Mouse (Mus musculus) thymus, postnatal 14 days (tissue): ENCODE measurements around the gene Insc.

Experiments used
- DNase-seq: peaks from one replicate; pipeline ENCODE4 v3.0.0; 2021

Gene Insc

GRCm38 (mm10) chr7:114765273-114765672 is 21.8 kb downstream of the Insc start:
- DNase-seq = no peak

DNA sequence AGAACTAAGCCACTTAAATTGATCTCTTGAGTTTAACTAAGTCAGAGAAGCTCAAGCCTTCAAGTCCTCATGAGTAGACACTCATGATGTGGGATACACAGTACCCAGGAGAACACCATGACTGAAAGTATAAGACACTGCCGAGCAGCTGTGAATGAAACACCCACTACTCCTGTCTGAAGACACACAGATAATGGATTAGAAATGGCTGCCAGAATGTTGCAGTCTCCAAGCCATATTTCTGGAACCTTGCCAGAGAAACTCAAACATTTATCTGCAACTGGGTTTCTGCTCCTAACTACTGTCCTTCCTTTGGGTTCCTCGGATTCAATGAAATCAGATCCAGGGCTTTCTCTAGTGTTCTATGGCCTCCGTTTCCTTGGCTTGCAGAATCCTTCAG is 23.0 kb downstream of the Insc start:
- DNase-seq = no peak

DNA sequence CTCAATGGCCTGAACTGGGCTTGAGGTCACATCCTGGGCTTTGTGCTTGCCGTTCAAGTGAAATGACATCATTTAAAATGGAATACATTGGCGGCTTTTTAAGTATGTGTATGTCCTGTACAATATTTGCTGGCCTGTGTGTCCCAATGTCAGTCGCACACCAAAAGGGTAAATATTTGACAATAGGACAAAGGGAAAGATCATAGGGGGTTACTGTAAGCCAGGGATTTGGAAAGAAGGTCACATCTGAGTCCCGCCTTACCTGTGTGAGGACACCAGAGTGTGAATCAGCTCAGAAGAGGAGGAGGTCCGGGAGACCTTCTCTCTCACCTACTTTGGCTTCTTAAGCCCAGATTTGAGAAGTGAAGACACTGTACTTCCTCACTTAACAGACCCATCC is 25.0 kb downstream of the Insc start:
- no peak for DNase-seq

DNA sequence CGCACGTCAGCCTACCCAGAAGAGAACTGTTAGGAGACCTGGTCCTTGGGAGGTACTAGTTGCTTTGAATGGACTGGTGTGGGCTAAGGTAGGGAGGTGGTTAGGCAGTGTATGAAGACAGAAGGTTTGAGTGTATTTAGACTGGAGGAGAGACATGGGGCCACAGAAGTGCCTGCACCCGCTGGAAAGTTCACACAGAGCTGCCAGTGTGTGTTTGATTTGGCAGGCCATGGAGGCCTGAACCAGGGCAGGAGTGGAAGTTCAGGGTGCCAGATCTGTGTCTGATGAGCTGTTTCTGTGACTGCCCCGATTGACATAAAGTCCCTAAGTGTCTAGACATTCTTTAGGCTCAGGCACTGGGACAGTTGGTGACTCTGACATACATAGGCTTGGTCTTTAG is 25.5 kb downstream of the Insc start:
- no peak for DNase-seq

- DNase-seq = no peak
Measured at GRCm38 (mm10) chr7:114770586-114770985, 27.1 kb downstream of the Insc start.

DNA sequence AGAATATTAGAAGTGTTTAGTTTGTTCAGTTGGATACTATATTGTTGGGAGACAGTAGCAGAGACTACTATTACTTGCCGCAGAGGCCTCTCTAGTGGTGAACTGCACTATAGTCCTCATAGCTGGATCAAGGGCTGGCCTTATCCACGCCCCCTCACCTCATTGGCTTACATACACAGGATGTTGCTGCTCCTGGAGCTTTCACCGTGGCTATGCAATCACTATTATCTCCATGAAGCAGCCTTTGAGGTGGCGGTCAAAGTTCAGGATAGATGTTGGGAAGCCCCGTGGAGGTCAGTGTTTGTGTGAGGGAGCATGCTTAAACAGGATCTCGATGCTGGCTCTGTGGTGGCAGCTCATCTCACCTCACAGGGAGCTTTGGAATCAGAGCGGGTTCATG is 28.3 kb downstream of the Insc start:
- no peak for DNase-seq

DNA sequence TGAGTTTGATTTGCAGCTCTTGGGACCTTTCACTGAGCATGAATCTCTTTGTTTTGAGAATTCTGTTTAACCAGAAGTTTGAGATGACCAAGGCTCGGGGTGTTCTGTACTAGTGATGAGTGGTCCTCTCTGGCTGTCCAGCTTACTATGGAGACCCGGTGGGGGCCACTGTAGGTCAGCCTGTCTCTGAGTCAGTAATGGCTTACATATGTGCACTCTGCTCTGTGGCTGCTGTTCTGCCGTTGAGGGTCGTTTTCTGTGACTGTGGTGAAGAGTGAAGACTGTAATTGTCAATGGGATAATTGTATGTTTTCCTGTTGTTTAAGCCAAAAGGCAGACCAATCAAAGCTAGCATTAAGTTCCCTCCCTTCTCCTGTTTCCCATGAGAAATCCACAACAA is 30.3 kb downstream of the Insc start:
- no peak for DNase-seq

- DNase-seq = no peak
Measured at GRCm38 (mm10) chr7:114775856-114776255, 32.4 kb downstream of the Insc start.

GRCm38 (mm10) chr7:114778156-114778770 is 34.8 kb downstream of the Insc start:
- DNase-seq = no peak

DNA sequence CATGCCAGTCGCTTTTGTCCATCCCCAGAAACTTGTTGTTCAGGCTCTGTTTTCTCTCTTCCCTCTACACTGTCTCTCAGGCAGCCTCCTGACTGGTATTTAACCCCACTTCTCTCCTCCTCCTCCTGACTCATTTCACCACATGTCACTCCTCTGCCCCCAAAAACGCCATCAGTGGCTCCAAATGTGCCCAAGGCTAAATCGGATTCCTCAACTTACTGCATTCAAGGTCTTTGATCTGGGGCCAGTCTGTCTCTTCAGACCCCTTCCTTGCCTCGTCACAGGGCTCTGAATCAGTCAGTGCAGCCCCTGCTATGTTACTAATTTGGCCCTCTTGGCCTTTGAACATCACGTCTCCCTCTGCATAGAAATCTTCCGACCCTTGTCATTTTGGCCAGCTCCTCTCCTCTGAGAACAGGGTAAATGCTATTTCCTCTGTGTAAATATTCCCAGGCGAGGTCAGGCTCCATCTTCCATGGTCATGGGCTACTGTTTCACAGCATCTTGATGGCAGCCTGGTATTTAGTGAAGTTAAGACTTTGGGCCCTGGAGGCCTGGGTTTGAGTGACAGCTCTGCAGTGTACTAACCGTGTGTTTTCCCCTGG is 35.7 kb downstream of the Insc start:
- no peak for DNase-seq

DNA sequence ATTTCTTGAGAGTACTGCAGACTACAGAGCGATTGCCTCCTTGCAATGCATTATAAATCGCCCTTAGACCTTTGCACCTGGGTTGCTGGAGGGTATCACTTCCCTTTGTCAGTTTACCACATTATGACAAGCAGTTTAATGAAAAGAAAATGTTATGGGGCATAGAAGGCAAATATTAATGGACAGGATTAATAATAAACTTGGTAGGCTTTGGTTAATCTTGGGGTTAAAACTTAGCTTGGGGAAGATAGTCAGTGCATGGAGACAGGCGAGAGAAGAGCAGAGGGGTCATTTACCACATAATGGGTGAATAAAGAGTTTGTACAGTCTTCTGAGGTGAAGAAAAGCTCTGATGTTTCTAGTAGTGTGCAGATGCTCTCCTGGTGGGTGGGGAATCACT is 39.8 kb downstream of the Insc start:
- no peak for DNase-seq

GRCm38 (mm10) chr7:114791087-114791486 is 47.6 kb downstream of the Insc start:
- no peak for DNase-seq

GRCm38 (mm10) chr7:114792026-114792425 is 48.5 kb downstream of the Insc start:
- DNase-seq = no peak

GRCm38 (mm10) chr7:114794400-114794799 is 50.9 kb downstream of the Insc start:
- no peak for DNase-seq

DNA sequence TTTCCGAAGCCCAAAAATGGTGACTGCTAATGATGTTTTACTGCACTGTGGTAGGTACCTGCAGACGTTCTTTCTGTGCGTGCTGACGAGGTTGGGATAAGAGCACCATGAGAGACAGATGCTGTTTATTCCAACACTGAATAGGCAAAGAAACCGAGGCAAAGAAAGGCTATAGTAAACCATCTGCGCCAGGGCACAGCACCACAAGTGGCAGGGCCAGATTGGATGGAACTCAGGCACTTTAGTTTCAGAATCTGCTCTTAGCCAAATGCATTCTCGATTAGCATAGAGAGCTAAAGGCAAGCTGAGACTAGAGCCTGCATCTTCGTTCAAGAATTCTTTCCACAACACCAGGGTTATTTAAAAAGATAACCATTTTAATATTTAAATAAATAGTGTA is 59.1 kb downstream of the Insc start:
- no peak for DNase-seq

DNA sequence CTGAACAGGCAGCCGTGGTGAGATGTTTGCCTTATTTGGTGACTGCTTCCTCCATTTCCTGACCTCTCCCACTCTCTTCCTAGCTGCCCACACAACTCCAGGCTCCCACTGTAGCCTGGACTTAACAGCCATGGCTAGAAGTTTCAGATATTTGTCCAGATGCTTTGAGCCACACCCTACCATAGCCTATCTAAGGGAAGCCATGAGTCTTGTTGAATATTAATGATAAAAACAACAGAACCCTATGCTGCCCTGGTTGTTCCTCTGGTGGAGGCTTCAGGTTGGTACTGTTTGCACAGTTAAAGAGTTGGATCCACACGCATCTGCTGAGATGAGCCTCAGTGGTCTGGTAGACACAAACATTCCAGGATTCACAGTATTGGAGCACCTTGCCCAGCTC is 61.8 kb downstream of the Insc start:
- DNase-seq = no peak

- no peak for DNase-seq
Measured at GRCm38 (mm10) chr7:114807343-114807742, 63.8 kb downstream of the Insc start.

DNA sequence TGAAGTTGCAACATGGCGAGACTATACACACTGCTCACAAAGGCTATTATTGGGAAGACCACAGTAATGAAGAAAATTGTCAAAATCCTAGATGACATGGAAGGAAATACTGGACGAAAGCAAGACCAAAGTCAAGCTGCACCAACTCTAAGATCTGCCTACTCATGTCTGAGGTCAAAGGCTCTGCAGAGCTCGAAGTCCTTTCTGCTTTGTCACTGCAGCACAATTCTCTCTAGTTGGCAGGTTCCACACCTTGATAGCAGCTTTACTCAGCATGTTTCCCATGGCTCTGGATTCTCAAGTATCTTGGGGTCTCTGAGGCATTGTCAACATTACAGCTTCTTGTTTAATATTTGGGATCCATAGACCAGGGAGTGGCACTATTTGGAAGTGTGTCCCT is 64.8 kb downstream of the Insc start:
- DNase-seq = no peak

- DNase-seq = peak; percentile 82
Measured at GRCm38 (mm10) chr7:114817291-114817806, 73.9 kb downstream of the Insc start.

- DNase-seq = no peak
Measured at GRCm38 (mm10) chr7:114817879-114818278, 74.4 kb downstream of the Insc start.

GRCm38 (mm10) chr7:114818351-114818750 is 74.9 kb downstream of the Insc start:
- DNase-seq = no peak

DNA sequence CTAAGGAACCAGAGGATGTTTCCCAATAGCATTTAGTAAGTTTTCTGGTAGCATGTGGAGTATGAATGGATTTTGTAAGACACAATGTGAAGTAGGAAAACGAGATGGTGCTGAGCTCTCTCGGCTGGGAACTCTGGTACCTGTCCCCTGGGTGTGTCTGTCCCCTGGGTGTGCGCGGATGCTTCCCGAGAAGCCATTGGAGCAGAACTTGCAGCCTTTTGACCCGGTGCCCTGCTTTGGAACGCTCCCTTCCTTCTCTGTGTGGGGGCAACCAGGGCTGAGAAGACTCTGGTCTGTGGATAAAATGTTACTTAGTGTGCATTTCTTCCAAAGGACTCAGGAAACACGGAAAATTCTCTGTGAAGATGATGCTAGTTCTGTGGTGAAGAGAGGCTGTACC is 75.3 kb downstream of the Insc start:
- DNase-seq = no peak

- no peak for DNase-seq
Measured at GRCm38 (mm10) chr7:114822736-114823135, 79.2 kb downstream of the Insc start.

GRCm38 (mm10) chr7:114827360-114827759 is 83.9 kb downstream of the Insc start:
- no peak for DNase-seq
